Mouse (Mus musculus): ENCODE measurements around the gene Adgra1. TPM values are rescaled to one million over a fixed set of nuclear protein-coding genes. Genes with fewer than 3 reads are reported as not detected.

Gene Adgra1
- polyA plus RNA-seq, 1 experiment from 2014 or later, result not detected

DNA sequence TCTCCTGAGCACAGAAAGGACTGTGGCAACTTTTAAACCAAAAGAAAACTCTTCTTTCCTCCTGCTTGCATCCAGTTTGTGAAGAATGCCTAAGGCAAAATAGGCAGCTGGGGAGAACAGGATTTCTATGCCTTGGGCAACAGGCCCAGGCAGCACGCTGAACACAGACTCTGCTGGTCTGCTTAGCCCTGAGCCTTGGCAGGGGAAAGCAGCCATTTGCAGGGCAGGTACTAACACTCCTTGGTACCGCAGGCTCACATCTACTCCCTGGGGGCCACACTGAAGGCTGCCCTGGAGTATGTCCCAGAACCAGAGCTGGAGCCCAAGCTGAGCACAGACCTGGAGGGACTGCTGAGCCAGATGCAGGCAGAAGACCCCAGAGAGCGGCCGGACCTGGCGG, 74.2 kb downstream of the Adgra1 start:
- Histone ChIP-seq H3K27ac (no peak overlapping the region), H3K79me2 (ENCODE audit: inconsistent target) (no peaks in the 10 kb centered on the region), H3K36me3 (ENCODE audit: inconsistent target) (no peaks in the 10 kb centered on the region), H3K4me3 (ENCODE audit: inconsistent target) (no peak overlapping the region)
- WGBS (ENCODE audit: missing documents), result 98% methylated on average over 5 of the region's 5 CpGs

DNA sequence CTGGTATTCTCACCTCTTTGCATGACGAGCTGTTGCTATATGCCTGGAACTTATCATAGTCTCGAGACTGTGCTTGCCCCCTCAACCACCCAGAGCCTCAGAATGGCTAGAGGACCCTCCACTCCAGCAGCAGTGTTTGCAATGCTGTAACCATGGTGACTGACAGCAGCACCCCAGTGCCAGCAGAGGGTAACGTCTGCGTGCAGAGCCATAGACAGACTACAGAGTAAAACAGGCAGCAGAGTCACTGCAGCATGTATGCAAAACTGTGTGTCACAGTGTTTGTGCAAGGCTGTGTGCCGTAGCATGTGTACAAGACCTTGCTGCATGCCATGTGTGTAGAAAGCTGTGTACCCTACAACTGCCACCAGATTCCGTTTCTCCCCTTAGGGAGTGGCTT, 75.5 kb downstream of the Adgra1 start:
- no peaks in the 10 kb centered on the region for H3K36me3 ChIP-seq (ENCODE audit: inconsistent target)
- no peak overlapping the region for H3K4me3 ChIP-seq (ENCODE audit: inconsistent target)
- H3K27ac ChIP-seq, result no peak overlapping the region
- WGBS (ENCODE audit: missing documents), result 77% methylated on average over 6 of the region's 6 CpGs
- no peaks in the 10 kb centered on the region for H3K79me2 ChIP-seq (ENCODE audit: inconsistent target)

DNA sequence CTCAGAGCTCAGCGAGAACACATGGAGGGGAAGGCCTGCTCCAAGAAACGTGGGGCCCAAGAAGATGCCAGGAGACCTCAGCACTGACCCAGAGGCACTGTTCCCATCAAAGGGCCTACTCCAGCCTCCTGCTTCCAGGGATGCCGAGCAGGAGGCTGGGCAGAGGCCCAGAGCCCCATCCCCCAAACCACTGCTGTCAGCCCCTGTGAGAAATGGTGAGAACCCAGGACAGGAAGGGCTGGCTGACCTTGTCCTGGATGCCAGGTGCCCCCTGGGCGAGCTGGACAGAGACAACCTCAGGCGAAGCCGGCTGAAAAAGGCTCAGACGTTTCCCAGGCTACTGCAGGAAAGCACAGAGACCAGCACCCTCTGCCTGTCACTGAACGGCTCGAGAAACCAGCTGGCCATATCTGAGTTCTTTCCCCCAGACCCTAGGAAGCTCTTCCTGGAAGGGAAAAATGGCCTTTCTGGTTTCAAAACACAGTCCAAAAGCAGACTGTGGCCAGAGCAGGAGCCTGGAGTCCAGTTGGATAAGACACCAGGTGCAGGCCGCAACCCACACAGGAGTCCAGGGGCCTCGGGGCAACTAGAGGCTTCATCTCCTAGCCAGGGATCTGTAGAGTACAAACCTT, 76.3 kb downstream of the Adgra1 start:
- WGBS (ENCODE audit: missing documents), result 88% methylated on average over 11 of the region's 11 CpGs
- no peak overlapping the region for H3K4me3 ChIP-seq (ENCODE audit: inconsistent target)
- H3K79me2 ChIP-seq (ENCODE audit: inconsistent target), result no peaks in the 10 kb centered on the region
- H3K36me3 ChIP-seq (ENCODE audit: inconsistent target), result no peaks in the 10 kb centered on the region
- H3K27ac ChIP-seq, result no peak overlapping the region

DNA sequence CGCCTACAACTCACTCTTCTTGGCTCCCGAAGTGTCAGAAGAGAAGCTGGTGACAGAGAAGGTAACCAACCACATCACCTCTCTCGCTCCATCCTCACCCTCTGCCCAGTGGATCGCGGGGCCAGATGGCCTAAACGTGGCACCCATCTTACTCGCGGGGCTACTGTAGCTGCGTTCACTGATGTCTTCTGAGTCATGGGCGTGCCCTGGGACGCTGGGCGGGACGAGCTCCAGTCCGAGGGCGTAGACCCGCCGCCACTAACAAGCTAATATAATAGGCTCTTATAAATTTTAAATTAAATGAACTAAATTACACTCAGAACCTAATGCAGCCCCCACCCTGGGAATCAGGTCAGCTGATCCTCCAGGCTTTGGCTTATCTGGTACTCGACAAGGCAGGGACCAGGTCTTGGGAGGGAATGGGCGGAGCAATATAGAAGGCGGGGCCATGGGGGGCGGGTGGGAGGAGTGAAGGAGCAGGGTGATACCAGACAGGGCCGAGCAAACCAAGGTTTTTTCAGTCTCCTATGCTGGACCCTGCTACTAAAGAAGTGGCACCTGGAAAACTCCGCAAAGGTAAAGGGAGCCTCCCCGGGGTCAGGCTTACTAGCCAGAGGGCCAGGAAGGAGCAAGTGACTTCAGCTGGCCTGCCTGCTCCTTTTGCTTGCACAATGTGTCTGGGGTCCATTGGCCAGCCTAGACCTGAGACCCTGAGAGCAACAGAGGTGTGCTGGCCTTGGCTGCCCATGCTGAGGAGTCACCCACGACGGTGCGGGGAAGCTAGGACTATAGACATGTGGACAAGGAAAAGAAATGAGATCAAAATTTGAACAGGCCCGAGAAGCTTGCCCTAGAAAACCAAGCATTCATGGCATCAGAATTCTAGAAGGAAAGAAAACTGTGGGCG, 80.4 kb downstream of the Adgra1 start:
- no peak overlapping the region for H3K27ac ChIP-seq
- 22% methylated on average over 27 of the region's 29 CpGs for WGBS (ENCODE audit: missing documents)
- no peaks in the 10 kb centered on the region for H3K79me2 ChIP-seq (ENCODE audit: inconsistent target)
- H3K4me3 ChIP-seq (ENCODE audit: inconsistent target), result no peak overlapping the region
- no peaks in the 10 kb centered on the region for H3K36me3 ChIP-seq (ENCODE audit: inconsistent target)

DNA sequence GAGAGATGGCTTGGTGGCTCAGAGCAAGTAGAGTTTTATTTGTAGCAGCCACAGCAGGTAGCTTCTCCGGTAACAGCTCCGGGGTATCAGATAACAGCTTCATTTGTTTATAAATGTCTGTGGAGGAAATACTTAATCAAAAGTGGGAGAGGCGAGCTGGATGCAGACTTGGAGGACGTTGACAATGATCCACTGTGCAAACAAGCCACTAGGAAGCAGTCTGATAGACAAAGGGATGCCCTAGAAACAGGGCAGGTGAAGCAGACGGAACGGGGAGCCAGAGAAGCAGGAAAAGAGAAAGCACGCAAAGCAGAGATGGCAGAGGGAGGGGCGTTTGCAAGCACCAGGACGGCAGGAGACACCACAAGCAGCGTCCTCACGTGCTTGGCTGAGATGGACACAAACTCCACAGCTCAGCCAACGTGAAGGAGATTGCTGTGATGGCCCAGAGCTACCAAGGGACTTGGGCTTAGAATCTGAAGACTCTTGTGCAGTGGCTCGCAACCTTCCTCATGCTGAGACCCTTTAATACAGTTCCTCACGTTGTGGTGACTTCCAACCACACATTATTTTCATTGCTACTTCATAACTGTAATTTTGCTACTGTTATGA, 81.8 kb downstream of the Adgra1 start:
- Histone ChIP-seq H3K27ac (no peak overlapping the region), H3K79me2 (ENCODE audit: inconsistent target) (no peaks in the 10 kb centered on the region), H3K36me3 (ENCODE audit: inconsistent target) (no peaks in the 10 kb centered on the region), H3K4me3 (ENCODE audit: inconsistent target) (no peak overlapping the region)
- WGBS (ENCODE audit: missing documents), result 20% methylated on average over 14 of the region's 14 CpGs

DNA sequence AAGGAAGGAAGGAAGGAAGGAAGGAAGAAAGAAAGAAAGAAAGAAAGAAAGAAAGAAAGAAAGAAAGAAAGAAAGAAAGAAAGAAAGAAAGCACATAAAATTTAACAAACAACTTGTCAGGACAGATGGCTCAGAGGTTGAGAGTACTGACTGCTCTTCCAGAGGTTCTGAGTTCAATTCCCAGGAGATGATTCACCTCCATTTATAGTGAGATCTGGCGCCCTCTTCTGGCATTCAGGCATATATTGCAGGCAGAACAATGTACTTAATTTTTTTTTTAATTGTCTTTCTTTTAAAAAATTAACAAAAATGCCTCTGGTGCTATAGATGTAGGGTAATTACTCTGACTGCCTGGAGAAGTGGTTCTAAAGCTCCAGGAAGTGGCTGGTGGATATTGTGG, 82.4 kb downstream of the Adgra1 start:
- H3K27ac ChIP-seq, result no peak overlapping the region
- 0% methylated on average over 1 of the region's 1 CpGs for WGBS (ENCODE audit: missing documents)
- no peak overlapping the region for H3K4me3 ChIP-seq (ENCODE audit: inconsistent target)
- H3K36me3 ChIP-seq (ENCODE audit: inconsistent target), result no peaks in the 10 kb centered on the region
- no peaks in the 10 kb centered on the region for H3K79me2 ChIP-seq (ENCODE audit: inconsistent target)

DNA sequence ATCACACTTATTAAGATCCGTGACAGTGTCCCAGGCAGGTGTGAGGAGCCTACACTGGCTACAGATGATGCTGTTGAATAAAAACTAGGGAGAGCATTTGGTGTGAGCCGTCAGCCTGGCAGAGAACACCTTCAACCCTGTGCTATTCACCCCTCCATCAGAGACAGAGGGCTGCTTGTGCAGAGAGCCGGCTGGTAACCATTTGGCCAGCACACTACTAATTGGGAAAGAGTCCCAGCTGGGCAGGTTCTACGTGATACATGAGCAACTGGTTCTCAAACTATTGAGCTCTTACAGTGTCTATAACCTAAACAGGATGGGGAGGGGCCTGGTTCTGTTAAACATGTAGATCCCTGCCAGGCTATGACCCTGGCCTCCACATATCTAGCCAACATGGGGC, 84.3 kb downstream of the Adgra1 start:
- Histone ChIP-seq H3K79me2 (ENCODE audit: inconsistent target) (no peaks in the 10 kb centered on the region), H3K36me3 (ENCODE audit: inconsistent target) (no peaks in the 10 kb centered on the region), H3K27ac (no peak overlapping the region), H3K4me3 (ENCODE audit: inconsistent target) (no peak overlapping the region)
- WGBS (ENCODE audit: missing documents), result 87% methylated on average over 4 of the region's 4 CpGs

Other genes with a start within 250 kb of the Adgra1 start
- not detected in 3 replicates for gene Cfap46, start 150.4 kb upstream of the Adgra1 start, polyA plus RNA-seq (2018)
- not detected in 3 replicates for gene Kndc1, start 60.5 kb downstream of the Adgra1 start, polyA plus RNA-seq (2018)
- not detected in 3 replicates for gene Utf1, start 109.6 kb downstream of the Adgra1 start, polyA plus RNA-seq (2018)
- 0.23 to 0.38 TPM in 2 of 3 replicates, not detected in the other for gene 6430531B16Rik, start 144.6 kb downstream of the Adgra1 start, polyA plus RNA-seq (2018)
- gene Adam8, start 158.4 kb downstream of the Adgra1 start, polyA plus RNA-seq (2018), result 169 to 1,404 TPM (median 407 TPM) in 3 replicates
- 11.9 to 14.7 TPM (median 14.1 TPM) in 3 replicates for gene Zfp511, start 202.2 kb downstream of the Adgra1 start, polyA plus RNA-seq (2018)
- 12.5 to 29.2 TPM (median 21.1 TPM) in 3 replicates for gene Tubgcp2, start 202.5 kb downstream of the Adgra1 start, polyA plus RNA-seq (2018)
- not detected in 3 replicates for gene Msx3, start 214.9 kb downstream of the Adgra1 start, polyA plus RNA-seq (2018)
- gene Caly, start 248.4 kb downstream of the Adgra1 start, polyA plus RNA-seq (2018), result not detected in 3 replicates